Mouse (Mus musculus): ENCODE results near the gene Ces3a. TPM values are rescaled to one million over a fixed set of nuclear protein-coding genes. Genes with fewer than 3 reads are reported as not detected.
"Not testable (repeated sequence)": the region's sequence is repeated elsewhere in the genome, so short reads cannot be mapped to it uniquely, and the experiment has no call there.

Ces3a gene
- polyA plus RNA-seq, 1 experiment from 2014 or later, result not detected

DNA sequence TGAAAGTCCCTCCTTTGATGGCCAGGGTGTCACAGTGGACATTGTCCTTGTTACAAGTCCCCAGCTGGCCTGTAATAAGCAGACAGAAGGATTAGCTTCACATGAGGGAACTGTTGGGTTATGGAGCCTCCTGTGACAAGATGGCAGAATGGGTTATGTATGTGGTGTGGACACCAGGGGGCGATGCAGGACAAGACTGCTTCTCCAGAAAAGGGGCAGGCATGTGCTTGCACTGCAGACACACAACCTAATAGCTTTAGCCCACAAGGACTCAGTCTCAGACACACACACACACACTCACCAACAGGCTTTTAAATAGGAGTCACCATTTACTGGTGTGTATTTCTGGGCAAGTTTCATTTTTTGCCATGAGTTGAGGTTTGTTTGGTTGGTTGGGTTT is 18.4 kb downstream of the Ces3a start:
- H3K27me3 ChIP-seq, result no peaks in the 10 kb centered on the region
- H3K4me1 ChIP-seq (replicated peaks), result no peaks in the 10 kb centered on the region
- no peaks in the 10 kb centered on the region for H3K9me3 ChIP-seq
- ATAC-seq (ENCODE audit: low FRiP score), result 0 out of 2 replicates have a peak, but pooled peaks have one; percentile 49
- no peak overlapping the region for H3K9ac ChIP-seq
- WGBS, result 0% methylated on average over 1 of the region's 1 CpGs
- H3K4me3 ChIP-seq, result no peak overlapping the region
- no peaks in the 10 kb centered on the region for H3K36me3 ChIP-seq
- H3K4me2 ChIP-seq, result no peak overlapping the region
- H3K27ac ChIP-seq, result no peak overlapping the region

DNA sequence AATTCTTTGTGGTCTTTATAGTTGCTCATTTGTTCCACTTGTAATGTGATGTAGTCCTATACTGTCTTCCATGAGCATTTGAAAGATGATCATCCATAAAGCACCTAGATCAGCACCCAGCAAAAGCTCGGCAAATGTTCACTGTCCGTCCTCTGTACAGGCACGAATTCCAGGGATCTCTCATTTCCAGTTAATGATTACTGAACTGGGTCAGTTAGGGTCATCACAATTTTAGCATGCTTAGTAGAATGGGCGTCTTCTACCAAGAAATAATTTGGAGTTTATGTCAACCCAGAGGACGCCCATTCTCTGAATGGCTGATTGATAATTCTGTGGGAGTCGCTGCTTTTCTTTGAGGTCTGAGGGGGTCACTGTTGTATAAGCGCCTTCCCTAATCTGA is 19.5 kb downstream of the Ces3a start:
- not testable (repeated sequence) for ATAC-seq (ENCODE audit: low FRiP score); H3K4me3 ChIP-seq; H3K9me3 ChIP-seq; H3K27me3 ChIP-seq; H3K36me3 ChIP-seq; H3K9ac ChIP-seq; H3K27ac ChIP-seq; H3K4me1 ChIP-seq (replicated peaks); H3K4me2 ChIP-seq
- 69% methylated on average over 7 of the region's 7 CpGs for WGBS

GRCm38 (mm10) chr8:105068971-105069370 is 20.6 kb downstream of the Ces3a start:
- ATAC-seq (ENCODE audit: low FRiP score), result no peak
- no peak overlapping the region for H3K4me3 ChIP-seq
- H3K27me3 ChIP-seq, result no peaks in the 10 kb centered on the region
- no peak overlapping the region for H3K27ac ChIP-seq
- no peaks in the 10 kb centered on the region for H3K9me3 ChIP-seq
- no peak overlapping the region for H3K9ac ChIP-seq
- H3K4me1 ChIP-seq (replicated peaks), result no peaks in the 10 kb centered on the region
- no peaks in the 10 kb centered on the region for H3K36me3 ChIP-seq
- no peak overlapping the region for H3K4me2 ChIP-seq

- Histone ChIP-seq H3K9me3 (no peaks in the 10 kb centered on the region), H3K4me3 (no peak overlapping the region), H3K4me2 (no peak overlapping the region), H3K4me1 (replicated peaks) (no peaks in the 10 kb centered on the region), H3K27me3 (no peaks in the 10 kb centered on the region), H3K9ac (no peak overlapping the region), H3K36me3 (no peaks in the 10 kb centered on the region), H3K27ac (no peak overlapping the region)
- WGBS, result 98% methylated on average over 4 of the region's 4 CpGs
- no peak for ATAC-seq (ENCODE audit: low FRiP score)
Measured at GRCm38 (mm10) chr8:105076601-105077000, 28.2 kb downstream of the Ces3a start.

- WGBS, result 65% methylated on average over 6 of the region's 6 CpGs
- Histone ChIP-seq H3K4me1 (replicated peaks) (no peaks in the 10 kb centered on the region), H3K4me3 (no peak overlapping the region), H3K9ac (no peak overlapping the region), H3K27me3 (no peaks in the 10 kb centered on the region), H3K9me3 (no peaks in the 10 kb centered on the region), H3K4me2 (no peak overlapping the region), H3K36me3 (no peaks in the 10 kb centered on the region), H3K27ac (no peak overlapping the region)
- ATAC-seq (ENCODE audit: low FRiP score), result no peak
Measured at GRCm38 (mm10) chr8:105077071-105077470, 28.7 kb downstream of the Ces3a start.

- H3K9ac ChIP-seq, result no peak overlapping the region
- H3K9me3 ChIP-seq, result no peaks in the 10 kb centered on the region
- no peaks in the 10 kb centered on the region for H3K36me3 ChIP-seq
- no peak overlapping the region for H3K4me2 ChIP-seq
- H3K27me3 ChIP-seq, result no peaks in the 10 kb centered on the region
- no peak overlapping the region for H3K27ac ChIP-seq
- no peak for ATAC-seq (ENCODE audit: low FRiP score)
- H3K4me3 ChIP-seq, result no peak overlapping the region
- no peaks in the 10 kb centered on the region for H3K4me1 ChIP-seq (replicated peaks)
- 92% methylated on average over 5 of the region's 5 CpGs for WGBS
Measured at GRCm38 (mm10) chr8:105078591-105078990, 30.2 kb downstream of the Ces3a start.

- H3K9me3 ChIP-seq, result no peaks in the 10 kb centered on the region
- H3K9ac ChIP-seq, result no peak overlapping the region
- no peaks in the 10 kb centered on the region for H3K27me3 ChIP-seq
- ATAC-seq (ENCODE audit: low FRiP score), result no peak
- H3K4me1 ChIP-seq (replicated peaks), result no peaks in the 10 kb centered on the region
- no peak overlapping the region for H3K4me2 ChIP-seq
- H3K36me3 ChIP-seq, result no peaks in the 10 kb centered on the region
- no peak overlapping the region for H3K4me3 ChIP-seq
- no peak overlapping the region for H3K27ac ChIP-seq
- 77% methylated on average over 5 of the region's 5 CpGs for WGBS
Measured at GRCm38 (mm10) chr8:105080814-105081336, 32.5 kb downstream of the Ces3a start.

GRCm38 (mm10) chr8:105083449-105084050 is 35.1 kb downstream of the Ces3a start, which contains the start of gene Ces3b:
Gene Ces3b (plus strand): TSS chr8:105083753.
- Histone ChIP-seq H3K4me3 (no peak within 1 kb of the TSS), H3K36me3 (no peaks in the 10 kb centered on the region), H3K9me3 (no peaks in the 10 kb centered on the region), H3K4me1 (replicated peaks) (no peaks in the 10 kb centered on the region), H3K9ac (no peak within 1 kb of the TSS), H3K27me3 (no peaks in the 10 kb centered on the region), H3K27ac (no peak within 1 kb of the TSS), H3K4me2 (no peak within 1 kb of the TSS)
- 80% methylated on average over 7 of the region's 7 CpGs for WGBS
- no peak for ATAC-seq (ENCODE audit: low FRiP score)

- H3K9me3 ChIP-seq; ATAC-seq (ENCODE audit: low FRiP score); H3K27me3 ChIP-seq; H3K9ac ChIP-seq; H3K4me3 ChIP-seq; H3K4me2 ChIP-seq; H3K4me1 ChIP-seq (replicated peaks); H3K27ac ChIP-seq; H3K36me3 ChIP-seq: not testable (repeated sequence)
- 88% methylated on average over 5 of the region's 5 CpGs for WGBS
Measured at GRCm38 (mm10) chr8:105088166-105088565, 39.8 kb downstream of the Ces3a start.

DNA sequence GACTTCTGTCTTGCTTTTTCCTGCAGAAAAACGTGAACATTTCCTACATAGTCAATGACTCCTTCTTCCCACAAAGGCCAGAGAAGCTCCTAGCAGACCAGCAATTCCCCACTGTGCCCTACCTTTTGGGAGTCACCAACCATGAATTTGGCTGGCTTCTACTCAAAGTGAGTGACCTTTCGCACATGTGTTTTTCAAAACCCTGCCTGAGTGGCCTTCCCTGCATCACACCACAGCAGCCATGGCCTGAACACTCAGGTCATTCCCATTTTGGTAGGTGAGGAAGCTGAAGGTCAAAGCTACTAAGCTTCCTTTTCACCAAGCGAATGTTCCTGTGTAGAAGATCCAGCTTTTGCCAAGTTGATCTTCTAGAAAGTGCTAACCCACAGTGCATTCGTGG is 40.2 kb downstream of the Ces3a start:
- H3K27me3 ChIP-seq, result no peaks in the 10 kb centered on the region
- no peak for ATAC-seq (ENCODE audit: low FRiP score)
- no peaks in the 10 kb centered on the region for H3K9me3 ChIP-seq
- WGBS, result 75% methylated on average over 4 of the region's 4 CpGs
- H3K27ac ChIP-seq, result no peak overlapping the region
- no peak overlapping the region for H3K4me3 ChIP-seq
- no peak overlapping the region for H3K4me2 ChIP-seq
- H3K9ac ChIP-seq, result no peak overlapping the region
- no peaks in the 10 kb centered on the region for H3K4me1 ChIP-seq (replicated peaks)
- no peaks in the 10 kb centered on the region for H3K36me3 ChIP-seq

DNA sequence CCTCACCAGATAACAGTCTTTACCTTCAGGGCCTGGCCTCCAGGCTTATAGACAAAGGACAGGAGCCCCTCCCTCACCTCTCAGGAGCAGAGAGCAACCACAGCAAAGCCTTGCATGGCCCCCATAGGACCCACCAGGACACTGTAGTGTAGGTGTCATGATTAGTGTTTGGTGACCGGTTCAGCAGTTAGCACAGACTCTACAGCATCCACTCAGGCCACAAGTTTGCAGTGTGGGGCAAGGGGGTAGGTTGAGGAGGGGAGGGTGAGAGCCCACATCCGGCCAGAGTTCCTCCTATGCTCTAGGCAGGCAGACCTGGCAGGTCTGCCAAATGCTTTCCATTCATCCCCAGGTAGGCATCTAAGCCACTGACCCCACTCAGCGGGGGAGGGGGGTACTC is 45.6 kb downstream of the Ces3a start:
- Histone ChIP-seq H3K4me2 (no peak overlapping the region), H3K27me3 (no peaks in the 10 kb centered on the region), H3K4me3 (no peak overlapping the region), H3K4me1 (replicated peaks) (no peaks in the 10 kb centered on the region), H3K9ac (no peak overlapping the region), H3K27ac (no peak overlapping the region), H3K36me3 (no peaks in the 10 kb centered on the region), H3K9me3 (no peaks in the 10 kb centered on the region)
- ATAC-seq (ENCODE audit: low FRiP score), result no peak
- 82% methylated on average over 3 of the region's 3 CpGs for WGBS

DNA sequence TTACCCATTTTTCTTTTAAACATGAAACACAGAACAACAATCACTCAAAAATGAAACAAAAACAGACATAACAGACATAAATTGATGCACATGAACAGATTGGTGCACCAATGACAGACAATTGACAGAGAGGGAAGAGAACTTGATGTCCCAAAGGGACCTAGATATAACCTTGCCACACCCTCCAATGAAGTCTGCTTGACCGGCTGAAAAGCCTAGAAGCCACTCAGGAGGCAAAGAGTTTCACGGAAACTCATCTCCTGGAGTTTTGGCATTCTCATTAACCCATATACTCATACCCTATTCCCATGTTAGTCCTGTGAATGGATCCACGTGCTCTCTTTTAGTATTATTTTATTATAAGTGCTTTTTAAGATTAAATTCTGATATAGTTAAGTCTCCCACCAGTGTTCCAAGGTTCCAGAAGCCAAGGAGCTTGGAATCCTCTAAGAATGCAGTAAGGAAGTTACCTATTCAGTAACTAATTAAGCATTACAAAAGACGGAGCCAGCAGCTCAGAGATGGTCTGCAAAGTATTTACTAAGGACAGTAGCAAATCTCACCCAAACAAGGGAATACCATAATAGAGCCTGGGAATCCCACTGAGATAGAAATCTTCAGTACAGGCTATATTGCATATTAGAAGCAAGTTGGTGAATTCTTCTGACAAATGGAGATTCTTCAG is 53.8 kb downstream of the Ces3a start:
- not testable (repeated sequence) for H3K27me3 ChIP-seq; H3K36me3 ChIP-seq; ATAC-seq (ENCODE audit: low FRiP score); H3K4me2 ChIP-seq; H3K4me1 ChIP-seq (replicated peaks); H3K9ac ChIP-seq; H3K4me3 ChIP-seq; H3K27ac ChIP-seq; H3K9me3 ChIP-seq
- 80% methylated on average over 4 of the region's 4 CpGs for WGBS

- H3K9ac ChIP-seq; H3K4me2 ChIP-seq; H3K4me3 ChIP-seq; H3K4me1 ChIP-seq (replicated peaks); ATAC-seq (ENCODE audit: low FRiP score); H3K27ac ChIP-seq; H3K9me3 ChIP-seq; H3K36me3 ChIP-seq; H3K27me3 ChIP-seq: not testable (repeated sequence)
- WGBS, result 92% methylated on average over 5 of the region's 5 CpGs
Measured at GRCm38 (mm10) chr8:105103701-105104100, 55.3 kb downstream of the Ces3a start.
